Mouse (Mus musculus): ENCODE measurements around the gene Ccdc167. TPM values are rescaled to one million over a fixed set of nuclear protein-coding genes. Genes with fewer than 3 reads are reported as not detected.

The Ccdc167 gene
- 16.4 and 16.8 TPM in 2 replicates for polyA plus RNA-seq (2016; fragmentation: Nextera tagmentation; extraction: Ambion mirVana)

DNA sequence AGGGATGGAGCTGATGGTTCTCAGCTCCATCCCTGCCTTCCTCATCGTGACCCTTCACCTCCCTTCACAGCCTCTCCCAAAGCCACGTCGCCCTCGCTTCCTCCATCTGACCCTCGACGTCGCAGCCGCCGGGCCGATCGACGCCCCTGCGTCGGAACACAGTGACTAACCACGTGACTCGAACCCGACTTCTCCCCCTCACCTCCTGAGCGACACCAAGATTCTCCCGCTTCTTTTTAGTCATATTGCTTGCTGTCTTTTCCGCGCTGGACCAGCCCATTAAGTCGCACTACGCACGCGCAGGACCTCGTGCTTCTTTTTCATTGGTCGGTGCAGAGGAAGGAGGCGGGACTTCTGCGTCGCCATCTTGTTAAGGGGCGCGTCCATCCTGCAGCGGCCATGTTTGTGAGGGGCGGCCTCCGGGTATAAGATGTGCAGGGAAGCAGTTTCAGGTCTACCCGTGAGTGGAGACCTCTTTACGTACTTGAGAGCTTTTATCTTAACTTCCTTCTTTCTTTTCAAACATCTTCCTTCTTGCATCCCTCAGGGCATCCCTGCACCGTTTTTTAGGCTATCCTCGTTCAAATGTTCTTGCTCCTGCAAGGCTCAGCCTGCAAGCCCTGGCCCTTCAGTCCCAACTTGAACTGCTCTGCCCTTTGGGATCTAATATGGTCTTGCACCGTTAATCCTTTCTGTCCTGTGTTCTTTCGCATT lies at the start of gene Ccdc167:
TSS of gene Ccdc167 (minus strand) at position 313 of the 714 bp plus-strand sequence.
- Histone ChIP-seq H3K36me3 (peaks cover 9% of the 10 kb centered on the region; the same call in 1 of the 2 replicates), H3K27me3 (ENCODE audit: insufficient read depth, poor library complexity, severe bottlenecking) (no peaks in the 10 kb centered on the region)
- WGBS: 6% methylated on average over 41 of the region's 41 CpGs

GRCm38 (mm10) chr17:29765380-29765779 lies 48.5 kb upstream of the Ccdc167 start:
- H3K27me3 ChIP-seq (ENCODE audit: insufficient read depth, poor library complexity, severe bottlenecking): no peaks in the 10 kb centered on the region; the same call in 1 of the 2 replicates
- peaks cover 8% of the 10 kb centered on the region; the same call in 1 of the 2 replicates for H3K4me1 ChIP-seq (replicated peaks)
- WGBS: 88% methylated on average over 9 of the region's 9 CpGs

More for the DNA sequence above, at the start of gene Ccdc167:
- peak; percentile 98 for DNase-seq (ENCODE audit: low spot score)
- peak within 1 kb of the TSS; percentile 62 for H3K4me3 ChIP-seq
- no peaks in the 10 kb centered on the region for H3K9me3 ChIP-seq
- H3K4me1 ChIP-seq (replicated peaks): peaks cover 29% of the 10 kb centered on the region
- peak within 1 kb of the TSS; percentile 90 for H3K27ac ChIP-seq

GRCm38 (mm10) chr17:29762551-29762950 lies 45.7 kb upstream of the Ccdc167 start:
- Histone ChIP-seq H3K36me3 (no peaks in the 10 kb centered on the region), H3K4me1 (replicated peaks) (peaks cover 11% of the 10 kb centered on the region; the same call in 1 of the 2 replicates), H3K4me3 (no peak overlapping the region), H3K9me3 (no peaks in the 10 kb centered on the region), H3K27me3 (ENCODE audit: insufficient read depth, poor library complexity, severe bottlenecking) (no peaks in the 10 kb centered on the region; the same call in 1 of the 2 replicates), H3K27ac (no peak overlapping the region)
- DNase-seq (ENCODE audit: low spot score): peak; percentile 63
- 71% methylated on average over 8 of the region's 8 CpGs for WGBS

More at GRCm38 (mm10) chr17:29765380-29765779, 48.5 kb upstream of the Ccdc167 start:
- no peak for DNase-seq (ENCODE audit: low spot score)
- no peaks in the 10 kb centered on the region for H3K9me3 ChIP-seq
- no peak overlapping the region for H3K27ac ChIP-seq
- H3K36me3 ChIP-seq: no peaks in the 10 kb centered on the region
- H3K4me3 ChIP-seq: no peak overlapping the region

- H3K9me3 ChIP-seq: no peaks in the 10 kb centered on the region
- 78% methylated on average over 9 of the region's 9 CpGs for WGBS
- H3K36me3 ChIP-seq: no peaks in the 10 kb centered on the region
- DNase-seq (ENCODE audit: low spot score): no peak
- peaks cover 11% of the 10 kb centered on the region; the same call in 1 of the 2 replicates for H3K4me1 ChIP-seq (replicated peaks)
- no peak overlapping the region for H3K4me3 ChIP-seq
- no peak overlapping the region for H3K27ac ChIP-seq
- H3K27me3 ChIP-seq (ENCODE audit: insufficient read depth, poor library complexity, severe bottlenecking): no peaks in the 10 kb centered on the region; the same call in 1 of the 2 replicates
Measured at GRCm38 (mm10) chr17:29761938-29762337, 45.1 kb upstream of the Ccdc167 start.

DNA sequence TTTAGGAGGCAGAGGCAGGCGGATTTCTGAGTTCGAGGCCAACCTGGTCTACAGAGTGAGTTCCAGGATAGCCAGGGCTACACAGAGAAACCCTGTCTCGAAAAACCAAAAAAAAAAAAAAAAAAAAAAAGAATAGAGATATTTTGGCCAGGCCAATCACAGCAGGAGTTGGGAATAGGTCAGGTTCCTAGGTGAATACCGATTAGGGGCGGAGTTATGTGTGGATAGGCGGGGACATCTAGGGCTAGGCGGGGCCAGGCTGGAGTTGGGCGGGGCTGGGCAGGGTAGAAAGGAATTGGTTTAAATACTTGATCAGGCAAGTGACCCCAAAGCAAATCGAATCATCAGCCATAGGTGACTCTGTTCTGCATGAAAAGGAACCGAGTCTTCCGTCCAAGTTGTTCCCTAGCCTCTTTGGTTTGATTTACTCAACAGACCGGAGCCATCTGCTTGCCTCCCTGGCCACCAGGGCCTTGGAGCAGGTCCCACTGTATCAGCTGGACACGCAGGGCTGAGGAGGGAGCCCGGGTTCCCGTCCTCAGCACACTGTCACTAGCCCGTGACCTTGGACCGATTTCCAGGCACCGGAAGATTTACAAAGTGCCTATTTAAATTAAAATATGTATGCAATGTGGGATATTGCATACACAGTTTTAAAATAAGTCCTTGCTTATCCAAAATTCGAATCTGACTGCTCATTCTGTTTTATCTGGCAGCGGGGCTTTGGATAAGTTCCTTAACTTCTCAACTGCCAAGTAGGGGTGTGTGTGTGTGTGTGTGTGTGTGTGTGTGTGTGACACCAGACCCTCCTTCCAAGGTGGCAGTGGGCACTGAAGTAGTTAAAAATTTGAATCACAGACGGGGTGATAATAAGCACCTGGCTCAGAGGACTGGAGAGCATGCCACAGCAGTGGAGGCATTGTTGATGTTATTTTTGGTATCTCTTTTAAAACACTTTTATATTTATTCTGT lies 43.8 kb upstream of the Ccdc167 start:
- DNase-seq (ENCODE audit: low spot score): no peak
- Histone ChIP-seq H3K27ac (no peak overlapping the region), H3K36me3 (no peaks in the 10 kb centered on the region), H3K4me3 (no peak overlapping the region), H3K9me3 (no peaks in the 10 kb centered on the region), H3K27me3 (ENCODE audit: insufficient read depth, poor library complexity, severe bottlenecking) (no peaks in the 10 kb centered on the region; the same call in 1 of the 2 replicates), H3K4me1 (replicated peaks) (peaks cover 15% of the 10 kb centered on the region)
- 87% methylated on average over 21 of the region's 21 CpGs for WGBS

GRCm38 (mm10) chr17:29759963-29760362 lies 43.1 kb upstream of the Ccdc167 start:
- H3K4me3 ChIP-seq: no peak overlapping the region
- H3K4me1 ChIP-seq (replicated peaks): peaks cover 19% of the 10 kb centered on the region
- H3K36me3 ChIP-seq: no peaks in the 10 kb centered on the region
- 88% methylated on average over 19 of the region's 19 CpGs for WGBS
- no peaks in the 10 kb centered on the region for H3K27me3 ChIP-seq (ENCODE audit: insufficient read depth, poor library complexity, severe bottlenecking)
- no peak overlapping the region for H3K27ac ChIP-seq
- no peaks in the 10 kb centered on the region for H3K9me3 ChIP-seq
- no peak for DNase-seq (ENCODE audit: low spot score)

DNA sequence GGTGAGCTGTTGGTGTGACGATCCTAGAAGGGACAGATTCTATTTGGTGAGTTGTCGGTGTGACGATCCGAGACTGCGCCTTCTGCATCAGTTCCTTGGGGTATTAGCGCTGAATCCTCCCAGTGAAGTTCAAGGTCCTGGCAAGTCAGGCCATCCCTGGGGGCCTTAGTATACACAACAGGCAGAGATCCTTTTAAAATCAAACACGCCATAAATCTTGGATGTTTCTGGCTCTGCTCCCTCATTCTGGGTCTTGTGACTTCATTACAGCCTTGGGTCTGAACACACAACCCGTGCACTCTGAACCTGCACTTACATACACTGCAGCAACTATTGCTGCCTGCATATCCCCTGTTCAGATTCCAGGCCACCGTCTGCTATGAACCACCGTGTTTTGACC lies 39.5 kb upstream of the Ccdc167 start:
- Histone ChIP-seq H3K27ac (no peak overlapping the region), H3K9me3 (no peaks in the 10 kb centered on the region), H3K4me3 (no peak overlapping the region), H3K4me1 (replicated peaks) (peaks cover 23% of the 10 kb centered on the region), H3K36me3 (no peaks in the 10 kb centered on the region), H3K27me3 (ENCODE audit: insufficient read depth, poor library complexity, severe bottlenecking) (peaks cover 5% of the 10 kb centered on the region; the same call in 1 of the 2 replicates)
- no peak for DNase-seq (ENCODE audit: low spot score)
- WGBS: 88% methylated on average over 10 of the region's 10 CpGs

DNA sequence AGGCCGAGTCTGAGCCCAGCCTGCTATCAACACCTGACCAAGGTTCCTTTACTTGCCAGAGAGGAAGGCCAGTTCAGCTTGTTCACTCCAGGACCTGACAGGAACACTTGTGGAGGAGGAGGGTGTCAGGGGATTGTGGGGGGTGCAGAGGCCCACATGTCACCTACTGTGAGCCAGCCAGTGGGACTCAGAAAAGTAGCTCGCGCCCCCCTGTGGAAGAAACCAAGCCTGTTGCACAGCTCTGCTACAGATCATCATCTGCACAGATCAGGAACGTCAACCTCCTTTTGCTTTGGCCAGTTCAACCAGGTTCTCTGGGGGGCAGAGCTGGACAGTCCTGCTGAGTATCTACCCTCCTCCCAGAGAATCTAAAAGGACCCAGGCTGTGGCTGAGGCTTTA lies 37.7 kb upstream of the Ccdc167 start:
- Histone ChIP-seq H3K27me3 (ENCODE audit: insufficient read depth, poor library complexity, severe bottlenecking) (peaks cover 5% of the 10 kb centered on the region; the same call in 1 of the 2 replicates), H3K36me3 (no peaks in the 10 kb centered on the region), H3K4me3 (no peak overlapping the region), H3K9me3 (no peaks in the 10 kb centered on the region), H3K4me1 (replicated peaks) (peaks cover 36% of the 10 kb centered on the region), H3K27ac (0 out of 2 replicates have a peak overlapping the region, but pooled peaks have one; percentile 12)
- DNase-seq (ENCODE audit: low spot score): no peak
- WGBS: 57% methylated on average over 4 of the region's 4 CpGs

DNA sequence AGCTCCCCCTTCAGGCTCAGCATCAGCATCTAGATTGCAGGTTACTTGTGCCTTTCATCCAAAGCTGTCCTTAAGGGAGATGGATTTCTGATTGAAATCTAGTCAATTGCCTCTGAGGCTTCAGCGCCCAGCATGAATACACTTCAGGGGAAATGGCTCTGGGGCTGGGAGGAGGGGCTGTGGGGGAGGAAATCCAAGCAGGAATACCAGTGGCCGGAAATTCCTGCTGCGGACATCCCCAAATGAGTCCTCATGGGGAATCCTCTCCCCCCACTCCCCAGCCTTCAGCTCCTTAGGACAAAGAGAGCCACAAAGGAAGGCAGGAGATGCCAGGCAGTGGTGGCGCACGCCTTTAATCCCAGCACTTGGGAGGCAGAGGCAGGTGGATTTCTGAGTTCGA lies 30.6 kb upstream of the Ccdc167 start:
- 59% methylated on average over 6 of the region's 6 CpGs for WGBS
- Histone ChIP-seq H3K27me3 (ENCODE audit: insufficient read depth, poor library complexity, severe bottlenecking) (peaks cover 11% of the 10 kb centered on the region; the same call in 1 of the 2 replicates), H3K4me1 (replicated peaks) (peaks cover 46% of the 10 kb centered on the region), H3K4me3 (no peak overlapping the region), H3K36me3 (no peaks in the 10 kb centered on the region), H3K9me3 (no peaks in the 10 kb centered on the region), H3K27ac (0 out of 2 replicates have a peak overlapping the region, but pooled peaks have one; percentile 12)
- DNase-seq (ENCODE audit: low spot score): no peak

DNA sequence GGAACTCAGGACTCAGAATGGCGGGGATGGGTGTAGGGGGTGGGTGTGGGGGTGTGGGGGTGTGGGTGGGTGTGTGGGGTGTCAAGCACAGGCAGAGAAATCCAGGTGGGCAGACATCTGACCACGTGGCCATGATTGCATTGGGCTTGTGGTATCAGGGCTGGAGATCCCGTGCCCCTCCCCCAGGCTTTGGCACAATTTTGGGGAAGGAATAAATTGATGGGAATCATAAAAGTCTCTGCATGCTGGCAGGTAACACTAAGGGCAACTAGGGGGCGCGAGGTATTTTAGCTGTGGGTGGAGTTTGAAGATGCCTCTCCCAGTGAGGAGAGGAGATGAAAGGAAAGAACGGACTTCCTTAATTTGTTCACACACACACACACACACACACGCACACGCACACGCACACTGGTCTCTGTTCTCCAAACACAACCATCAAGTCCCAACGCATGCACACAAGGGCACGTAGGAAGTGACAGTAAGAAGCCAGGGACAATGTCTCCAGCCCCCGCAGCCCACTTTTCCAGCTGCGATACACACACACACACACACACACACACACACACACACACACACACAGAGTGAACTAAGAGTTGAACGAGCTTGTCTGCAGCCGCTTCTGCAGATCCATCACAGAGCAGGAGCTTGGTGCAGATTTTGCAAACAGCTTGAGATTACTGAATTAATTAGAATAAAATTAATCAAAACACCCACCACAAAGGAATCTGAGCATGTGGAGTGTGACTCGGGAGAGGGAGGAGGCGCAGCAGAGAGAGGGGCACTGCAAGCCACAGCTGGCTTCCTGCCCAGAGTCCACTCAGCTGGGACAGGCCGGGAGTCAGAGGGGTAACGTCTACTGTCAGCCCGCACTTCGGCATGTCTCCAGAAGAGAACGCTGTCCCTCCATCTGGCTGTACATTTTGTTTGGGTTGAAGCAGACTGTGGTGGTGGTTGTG lies 21.3 kb upstream of the Ccdc167 start:
- DNase-seq (ENCODE audit: low spot score): peak; percentile 30
- 74% methylated on average over 22 of the region's 22 CpGs for WGBS
- Histone ChIP-seq H3K27me3 (ENCODE audit: insufficient read depth, poor library complexity, severe bottlenecking) (no peaks in the 10 kb centered on the region), H3K36me3 (no peaks in the 10 kb centered on the region), H3K4me1 (replicated peaks) (peaks cover 45% of the 10 kb centered on the region), H3K9me3 (no peaks in the 10 kb centered on the region), H3K4me3 (no peak overlapping the region), H3K27ac (peak overlapping the region; percentile 66)

GRCm38 (mm10) chr17:29736448-29737014 lies 19.7 kb upstream of the Ccdc167 start:
- no peak for DNase-seq (ENCODE audit: low spot score)
- Histone ChIP-seq H3K9me3 (no peaks in the 10 kb centered on the region), H3K27me3 (ENCODE audit: insufficient read depth, poor library complexity, severe bottlenecking) (no peaks in the 10 kb centered on the region), H3K4me1 (replicated peaks) (peaks cover 57% of the 10 kb centered on the region), H3K4me3 (no peak overlapping the region), H3K27ac (peak overlapping the region; percentile 60), H3K36me3 (no peaks in the 10 kb centered on the region)
- 44% methylated on average over 15 of the region's 15 CpGs for WGBS
